Comparison of ENCODE assay signal across 27 mouse cellular contexts in the genomic region with DNA sequence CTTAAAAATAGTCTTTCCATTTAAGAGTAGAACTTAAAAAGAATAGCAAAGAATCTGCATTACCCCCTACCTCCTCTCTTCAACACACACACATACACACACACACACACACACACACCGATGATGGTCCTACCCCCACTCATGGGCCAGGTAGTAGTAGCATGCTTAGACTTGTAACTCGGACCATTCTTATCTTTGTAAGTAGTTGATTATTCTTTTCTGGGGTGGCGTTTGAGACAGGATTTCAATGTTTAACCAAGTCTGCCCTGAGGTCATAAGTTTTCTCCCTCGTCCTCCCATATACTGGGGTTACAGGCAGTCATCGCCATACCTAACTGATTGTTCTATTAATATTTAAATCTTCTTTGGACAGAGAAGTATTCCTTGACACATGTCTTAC.
"Had no signal": no experiment of that assay in that cellular context is flagged by ENCODE, and none has a peak within 500 bp of the region (broad histone marks: within the 10 kb centered on the region; RNA-seq: fewer than 3 reads in every experiment).

No protein-coding gene starts in this region.

- H3K4me1 ChIP-seq: heart, embryonic 15.5 days; hindbrain, embryonic 15.5 days; limb, embryonic 10.5 days; liver, embryonic 13.5 days; liver, embryonic 15.5 days had no signal

- H3K4me3 ChIP-seq: gastrocnemius, adult 2 months; heart, adult 2 months; heart, embryonic 13.5 days; heart, embryonic 15.5 days; hindbrain, embryonic 13.5 days; hindbrain, embryonic 15.5 days; kidney, embryonic 15.5 days; layer of hippocampus, adult 2 months; left cerebral cortex, adult 2 months; limb, embryonic 10.5 days; limb, embryonic 12.5 days; liver, embryonic 13.5 days; liver, embryonic 15.5 days had no signal

- DNase-seq: gastrocnemius, adult 2 months; gastrocnemius, postnatal 10 days; gastrocnemius, postnatal 25 days; heart, adult 11 months; heart, adult 2 months; heart, postnatal 14 days; heart, postnatal 36 days; kidney, adult 18-20 months; kidney, adult 8-10 months; kidney, postnatal 14 days; kidney, postnatal 36 days; liver; liver, embryonic 13.5 days had no signal

- H3K27ac ChIP-seq: gastrocnemius, adult 2 months; heart, adult 2 months; heart, embryonic 13.5 days; heart, embryonic 15.5 days; hindbrain, embryonic 13.5 days; hindbrain, embryonic 15.5 days; hindbrain, postnatal 0 days; kidney, embryonic 15.5 days; kidney, postnatal 0 days; layer of hippocampus, adult 2 months; left cerebral cortex, adult 2 months; limb, embryonic 10.5 days; limb, embryonic 12.5 days; liver, embryonic 13.5 days; liver, embryonic 15.5 days had no signal

- H3K9ac ChIP-seq: heart, embryonic 13.5 days; heart, embryonic 15.5 days; hindbrain, embryonic 13.5 days; hindbrain, embryonic 15.5 days; kidney, embryonic 15.5 days; limb, embryonic 12.5 days; liver, embryonic 13.5 days; liver, embryonic 15.5 days had no signal

- H3K9me3 ChIP-seq: heart, embryonic 15.5 days; hindbrain, embryonic 13.5 days; hindbrain, embryonic 15.5 days; kidney, embryonic 15.5 days; limb, embryonic 10.5 days; limb, embryonic 12.5 days; liver, embryonic 13.5 days; liver, embryonic 15.5 days had no signal

- H3K4me2 ChIP-seq: heart, embryonic 11.5 days; heart, embryonic 13.5 days; heart, embryonic 15.5 days; hindbrain, embryonic 13.5 days; hindbrain, embryonic 15.5 days; kidney, embryonic 15.5 days; limb, embryonic 12.5 days; liver, embryonic 11.5 days; liver, embryonic 13.5 days; liver, embryonic 15.5 days had no signal

- H3K27me3 ChIP-seq: heart, embryonic 13.5 days; heart, embryonic 15.5 days; hindbrain, embryonic 13.5 days; hindbrain, embryonic 15.5 days; kidney, embryonic 15.5 days; limb, embryonic 12.5 days; liver, embryonic 13.5 days; liver, embryonic 15.5 days had no signal

- H3K36me3 ChIP-seq: heart, embryonic 13.5 days; heart, embryonic 15.5 days; hindbrain, embryonic 13.5 days; hindbrain, embryonic 15.5 days; kidney, embryonic 15.5 days; limb, embryonic 10.5 days; limb, embryonic 12.5 days; liver, embryonic 13.5 days; liver, embryonic 15.5 days had no signal

- ATAC-seq: hindbrain, postnatal 0 days had no signal
